Mouse (Mus musculus) heart, embryonic 10.5 days (tissue): ENCODE results near the gene Dusp8. TPM values are rescaled to one million over a fixed set of nuclear protein-coding genes. Genes with fewer than 3 reads are reported as not detected.
A peak's percentile ranks its signal among the peaks of the same experiment; 100 is the strongest.

Experiments
- DNase-seq: peaks from one replicate; pipeline ENCODE4 v3.0.0-alpha.2; 2017; ENCODE audit warnings: low spot score
- H3K27ac ChIP-seq: fragments of 300-500 bp; sonication (generic); 2 replicates; pipeline ENCODE4 v1.5.1; 2016; ENCODE audit warnings: mild to moderate bottlenecking
- H3K27me3 ChIP-seq: fragments of 300-500 bp; sonication (generic); 2 replicates; pipeline ENCODE4 v1.6.1; 2016; ENCODE audit warnings: mild to moderate bottlenecking; ENCODE audit not compliant: poor library complexity, insufficient read depth, severe bottlenecking
- H3K36me3 ChIP-seq: fragments of 300-500 bp; sonication (generic); 2 replicates; pipeline ENCODE4 v1.6.1; 2016; ENCODE audit warnings: mild to moderate bottlenecking, moderate library complexity
- H3K4me1 ChIP-seq: fragments of 300-500 bp; sonication (generic); 2 replicates; pipeline ENCODE4 v1.6.1; 2016; ENCODE audit warnings: mild to moderate bottlenecking
- H3K4me3 ChIP-seq: fragments of 300-500 bp; sonication (generic); 2 replicates; pipeline ENCODE4 v1.5.1; 2016; ENCODE audit warnings: mild to moderate bottlenecking, moderate library complexity
- H3K9me3 ChIP-seq: fragments of 300-500 bp; sonication (generic); 2 replicates; pipeline ENCODE4 v1.6.1; 2016; ENCODE audit warnings: mild to moderate bottlenecking, moderate library complexity
- WGBS: fragments of 180-500 bp; shearing (Covaris S2); methylation state at CpG from one replicate; pipeline ENCODE4 v1.1.7; 2016; 5-methylcytosine and 5-hydroxymethylcytosine counted together
- polyA plus RNA-seq: library from polyadenylated mRNA; unstranded; fragments of >200 nt; fragmentation: Nextera tagmentation; extraction: Ambion mirVana; gene quantifications from 2 replicates; pipeline ENCODE4 v1.2.1, GENCODE M21; 2016

Gene Dusp8
- polyA plus RNA-seq, 1 experiment from 2014 or later, result 5.3 TPM

DNA sequence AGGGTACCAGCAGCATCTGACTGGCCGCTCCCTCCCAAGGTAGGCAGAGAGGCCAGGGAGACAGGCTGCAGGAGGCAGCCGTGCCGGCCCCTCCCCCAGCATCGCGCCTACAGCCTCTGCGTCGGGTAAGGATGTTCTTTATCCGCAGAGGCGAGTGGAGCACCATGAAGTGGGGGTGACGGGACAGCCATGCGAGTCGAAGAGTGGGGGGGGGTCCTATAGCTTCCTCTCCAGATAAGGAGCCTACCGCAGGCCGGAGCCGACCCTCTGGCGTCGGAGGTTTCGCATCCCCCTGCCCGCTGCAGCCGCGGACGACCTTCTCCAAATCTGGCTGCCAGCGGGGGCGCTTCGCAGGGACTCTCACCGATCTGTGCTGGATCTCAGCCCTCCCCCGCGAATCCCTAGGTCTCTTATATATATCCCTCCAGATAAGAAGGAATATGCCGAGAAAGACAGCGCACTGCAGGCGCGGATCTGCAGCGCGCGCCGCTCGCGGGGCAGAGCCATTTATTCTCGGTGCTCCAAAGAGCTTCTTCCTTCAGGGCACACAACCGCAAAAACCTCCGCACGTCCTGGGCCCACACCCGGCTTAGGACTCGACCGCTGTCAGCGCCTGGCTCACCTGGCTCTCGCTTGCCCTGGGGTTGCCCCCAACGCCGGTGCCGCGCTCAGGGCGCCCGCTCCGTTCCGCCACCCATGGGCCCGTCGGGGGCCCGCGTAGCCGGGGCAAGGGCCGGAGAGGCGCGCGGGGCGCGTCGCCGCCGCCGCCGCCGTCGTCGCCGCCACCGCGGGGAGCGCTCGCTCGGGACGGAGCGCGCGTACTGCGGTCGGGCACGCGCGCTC, 1.1 kb downstream of the Dusp8 start:
- 2% methylated on average over 89 of the region's 89 CpGs for WGBS
- H3K27ac ChIP-seq, result peak overlapping the region; percentile 92
- peak overlapping the region; percentile 88 for H3K4me3 ChIP-seq
- H3K36me3 ChIP-seq, result no peaks in the 10 kb centered on the region
- peaks cover 59% of the 10 kb centered on the region for H3K4me1 ChIP-seq
- no peak for DNase-seq
- H3K27me3 ChIP-seq, result peaks cover 96% of the 10 kb centered on the region
- no peaks in the 10 kb centered on the region for H3K9me3 ChIP-seq

DNA sequence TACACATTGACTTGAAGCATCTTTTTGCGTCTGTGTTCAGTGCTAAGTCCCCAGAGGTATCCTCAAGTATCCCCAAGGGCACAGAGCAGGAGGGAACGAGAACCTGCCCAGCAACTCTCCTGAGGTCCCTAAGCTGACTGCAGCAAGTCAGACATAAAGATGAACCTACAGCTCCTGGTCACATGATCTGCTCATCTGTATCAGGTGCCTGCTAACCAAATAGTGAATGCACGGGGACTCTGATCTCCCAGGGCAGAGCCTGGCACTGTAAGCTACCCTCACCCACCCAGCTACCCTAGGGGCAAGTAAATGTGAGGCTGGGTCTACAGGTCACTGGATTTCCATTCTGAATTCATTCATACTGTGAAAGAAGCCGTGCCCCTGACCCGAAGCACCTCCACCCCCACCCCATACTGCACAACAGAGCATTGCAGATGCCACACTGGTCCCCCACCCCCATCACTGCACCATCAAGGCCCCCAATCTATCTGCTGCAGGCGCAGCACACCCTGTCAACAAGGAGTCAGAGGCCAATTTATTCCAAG, 1.9 kb downstream of the Dusp8 start:
- no peaks in the 10 kb centered on the region for H3K9me3 ChIP-seq
- peaks cover 67% of the 10 kb centered on the region for H3K4me1 ChIP-seq
- peak overlapping the region; percentile 92 for H3K27ac ChIP-seq
- peak overlapping the region; percentile 88 for H3K4me3 ChIP-seq
- WGBS, result 32% methylated on average over 6 of the region's 6 CpGs
- peaks cover 96% of the 10 kb centered on the region for H3K27me3 ChIP-seq
- no peaks in the 10 kb centered on the region for H3K36me3 ChIP-seq
- no peak for DNase-seq

DNA sequence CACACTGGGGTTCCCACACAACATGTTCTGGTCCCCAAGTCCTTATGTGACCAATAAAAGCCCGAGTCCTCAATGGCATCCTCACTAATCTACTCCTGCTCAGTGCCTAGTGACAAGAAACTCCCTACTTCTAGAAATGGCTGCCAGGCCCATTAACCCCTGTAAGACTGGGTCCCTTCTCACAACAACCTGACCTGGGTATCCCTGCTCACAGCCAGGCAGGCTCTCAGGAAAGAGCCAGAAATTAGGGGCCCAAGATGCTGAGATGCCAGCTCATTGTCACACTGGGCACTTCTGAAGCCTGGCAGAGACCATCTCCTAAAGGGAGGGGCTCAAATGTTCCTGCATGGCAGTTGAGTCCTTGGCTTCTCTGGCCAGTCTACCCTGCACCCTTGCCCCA, 2.7 kb downstream of the Dusp8 start:
- peaks cover 3% of the 10 kb centered on the region for H3K36me3 ChIP-seq
- H3K9me3 ChIP-seq, result no peaks in the 10 kb centered on the region
- peaks cover 73% of the 10 kb centered on the region for H3K4me1 ChIP-seq
- peaks cover 96% of the 10 kb centered on the region for H3K27me3 ChIP-seq
- WGBS, result 52% methylated on average over 1 of the region's 1 CpGs
- H3K27ac ChIP-seq, result no peak overlapping the region
- peak overlapping the region; percentile 88 for H3K4me3 ChIP-seq
- no peak for DNase-seq

DNA sequence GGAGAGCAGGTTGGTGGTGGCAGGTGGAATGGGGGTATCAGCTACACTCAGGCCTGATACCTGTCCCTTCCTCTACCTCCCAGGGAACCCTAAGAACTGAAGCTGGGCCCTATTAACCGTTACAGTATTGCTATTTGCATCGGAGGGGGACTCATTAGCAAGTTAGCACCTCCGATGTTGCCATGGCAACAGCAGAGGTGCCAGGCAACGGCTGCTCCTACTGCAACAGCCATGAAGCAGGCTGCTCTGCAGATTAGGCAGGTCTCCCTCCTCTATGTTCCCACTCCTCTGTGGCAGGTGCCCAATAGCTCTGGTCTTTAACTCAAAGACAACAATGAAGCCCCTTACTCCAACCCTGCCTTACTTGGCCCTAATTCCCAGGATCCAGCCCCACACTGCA, 3.8 kb downstream of the Dusp8 start:
- Histone ChIP-seq H3K4me1 (peaks cover 70% of the 10 kb centered on the region), H3K27ac (no peak overlapping the region), H3K9me3 (no peaks in the 10 kb centered on the region), H3K36me3 (peaks cover 13% of the 10 kb centered on the region), H3K27me3 (peaks cover 96% of the 10 kb centered on the region), H3K4me3 (no peak overlapping the region)
- WGBS, result 11% methylated on average over 4 of the region's 4 CpGs
- no peak for DNase-seq

DNA sequence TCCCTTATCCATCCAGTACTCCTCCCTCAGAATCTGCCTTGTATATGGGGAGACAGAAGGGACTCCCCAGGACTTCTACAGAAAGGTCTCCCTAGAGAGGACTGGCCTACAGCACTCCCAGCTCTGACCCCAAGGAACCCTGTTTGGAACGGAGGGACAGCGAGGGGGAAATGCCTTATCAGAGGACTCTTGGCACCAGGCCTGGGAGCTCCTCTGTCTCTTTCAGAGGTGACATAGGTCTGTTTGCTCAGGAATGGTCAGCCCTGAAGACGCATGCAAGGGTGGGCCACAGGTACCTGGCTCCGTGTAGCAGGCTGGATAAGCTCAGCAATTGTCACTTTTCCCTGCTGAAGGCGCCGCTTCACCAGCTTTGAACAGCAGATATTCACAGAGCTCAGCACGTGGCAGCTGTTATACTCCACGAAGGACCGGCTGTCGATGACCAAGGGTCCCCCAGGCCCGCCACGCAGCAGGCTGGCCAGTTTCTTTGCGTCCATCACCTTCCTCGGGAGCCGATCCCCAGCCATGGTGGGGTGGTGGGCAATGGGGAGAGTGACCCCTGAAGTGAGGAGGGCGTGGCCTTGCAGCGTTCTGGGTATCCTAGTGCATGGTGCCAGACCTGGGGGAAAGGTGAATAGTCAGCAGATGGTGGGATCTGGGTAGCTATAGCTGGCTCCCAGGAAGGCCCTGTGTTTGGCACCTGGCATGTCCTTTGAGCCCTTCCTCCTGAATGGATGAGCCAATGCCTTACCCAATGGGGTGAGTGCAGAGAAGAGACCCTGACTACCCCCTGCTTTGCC, 5.8 kb downstream of the Dusp8 start:
- H3K27ac ChIP-seq, result peak overlapping the region; percentile 71; the same call in 1 of the 2 replicates
- DNase-seq, result no peak
- peaks cover 96% of the 10 kb centered on the region for H3K27me3 ChIP-seq
- H3K4me1 ChIP-seq, result peaks cover 63% of the 10 kb centered on the region
- 61% methylated on average over 17 of the region's 17 CpGs for WGBS
- H3K36me3 ChIP-seq, result peaks cover 13% of the 10 kb centered on the region
- no peak overlapping the region for H3K4me3 ChIP-seq
- no peaks in the 10 kb centered on the region for H3K9me3 ChIP-seq

DNA sequence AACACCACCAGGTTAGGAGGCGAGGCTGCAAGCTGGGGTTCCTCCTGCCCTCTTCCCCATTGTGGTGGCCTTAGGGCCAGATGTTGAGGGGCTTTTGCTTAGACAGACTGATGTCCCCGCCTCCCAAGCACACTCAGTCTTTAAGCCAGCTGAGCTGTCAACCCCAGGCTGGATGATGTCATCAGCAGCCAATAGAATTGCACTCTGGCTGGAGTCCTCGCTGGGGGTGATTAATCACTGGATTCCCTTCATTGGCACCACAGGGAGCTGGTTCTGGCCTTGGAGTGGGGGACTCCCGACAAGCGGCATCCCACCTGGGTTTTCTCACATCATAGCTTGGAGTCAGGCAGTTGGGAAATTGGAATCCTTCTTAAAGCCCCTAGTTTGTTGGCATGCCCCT, 6.8 kb downstream of the Dusp8 start:
- H3K27ac ChIP-seq, result peak overlapping the region; percentile 71; the same call in 1 of the 2 replicates
- 4% methylated on average over 5 of the region's 5 CpGs for WGBS
- DNase-seq, result no peak

DNA sequence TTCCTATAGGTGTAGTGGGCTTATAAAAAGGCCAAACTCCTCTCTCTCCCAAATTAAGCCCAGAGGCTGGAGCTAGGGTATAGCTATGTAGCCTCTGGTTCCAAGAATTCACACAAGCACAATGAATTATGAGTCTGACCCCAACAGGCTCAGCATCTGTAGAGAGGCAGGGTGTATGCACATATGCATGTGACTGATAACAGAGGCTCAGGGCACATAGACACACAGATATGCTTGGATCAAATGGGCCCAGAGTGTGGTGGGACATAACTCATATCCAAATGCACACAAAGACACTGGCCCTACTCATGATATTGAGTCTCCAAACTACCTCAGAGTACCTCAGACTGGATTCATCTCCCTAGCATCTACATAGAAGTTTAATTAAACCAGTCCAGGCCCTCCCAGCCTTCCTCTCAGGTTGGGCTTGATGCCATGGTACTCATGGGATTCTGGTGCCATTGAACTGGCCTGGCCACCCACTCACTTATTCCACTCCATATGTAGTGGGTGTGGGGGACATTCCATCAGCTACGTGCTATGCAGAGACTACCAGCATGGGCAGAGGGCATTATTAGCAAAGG, 8.5 kb downstream of the Dusp8 start:
- DNase-seq, result peak; percentile 90
- Histone ChIP-seq H3K27ac (peak overlapping the region; percentile 71; the same call in 1 of the 2 replicates), H3K36me3 (peaks cover 32% of the 10 kb centered on the region), H3K27me3 (peaks cover 96% of the 10 kb centered on the region), H3K9me3 (no peaks in the 10 kb centered on the region), H3K4me3 (no peak overlapping the region), H3K4me1 (peaks cover 56% of the 10 kb centered on the region)
- 89% methylated on average over 1 of the region's 1 CpGs for WGBS

More for the DNA sequence above, 6.8 kb downstream of the Dusp8 start:
- no peaks in the 10 kb centered on the region for H3K9me3 ChIP-seq
- H3K36me3 ChIP-seq, result peaks cover 19% of the 10 kb centered on the region
- H3K27me3 ChIP-seq, result peaks cover 96% of the 10 kb centered on the region
- H3K4me1 ChIP-seq, result peaks cover 64% of the 10 kb centered on the region
- H3K4me3 ChIP-seq, result no peak overlapping the region

DNA sequence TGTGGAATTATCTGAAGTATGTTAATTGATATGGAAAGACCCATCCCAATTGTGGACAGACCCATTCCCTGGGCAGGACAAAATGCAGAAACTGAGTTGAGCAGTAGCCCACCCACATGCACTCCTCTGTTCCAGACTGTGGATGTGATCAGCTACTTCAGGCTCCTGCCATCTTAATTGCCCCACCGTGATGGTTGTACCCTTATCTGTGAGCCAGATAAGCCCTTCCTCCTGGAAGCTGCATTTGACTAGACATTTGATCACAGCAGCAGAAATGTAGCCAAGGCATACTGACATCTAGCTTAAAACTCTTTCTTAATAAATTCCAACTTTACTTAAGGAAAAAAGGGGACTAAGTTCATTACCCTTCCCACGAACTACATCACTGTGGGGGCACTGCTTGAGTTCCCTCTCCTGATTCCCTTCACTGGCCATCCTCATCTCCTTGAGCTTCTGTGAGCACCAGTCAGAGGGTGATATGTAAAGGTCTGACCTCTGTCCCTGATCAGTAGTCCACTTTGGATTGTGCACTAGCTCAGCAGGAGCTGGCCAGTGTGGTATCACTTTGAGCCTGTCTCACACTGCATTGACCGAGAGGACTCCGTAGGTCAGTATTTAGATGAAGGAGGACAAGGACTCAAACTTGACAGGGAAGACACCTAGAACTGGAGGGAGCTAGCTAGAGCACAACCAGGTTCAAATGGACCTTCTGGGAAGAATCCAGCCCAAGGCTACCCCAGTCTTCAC, 9.3 kb downstream of the Dusp8 start:
- peaks cover 55% of the 10 kb centered on the region for H3K4me1 ChIP-seq
- H3K27ac ChIP-seq, result peak overlapping the region; percentile 53; the same call in 1 of the 2 replicates
- H3K4me3 ChIP-seq, result no peak overlapping the region
- H3K9me3 ChIP-seq, result no peaks in the 10 kb centered on the region
- 62% methylated on average over 4 of the region's 4 CpGs for WGBS
- DNase-seq, result no peak
- H3K36me3 ChIP-seq, result peaks cover 36% of the 10 kb centered on the region
- peaks cover 96% of the 10 kb centered on the region for H3K27me3 ChIP-seq

DNA sequence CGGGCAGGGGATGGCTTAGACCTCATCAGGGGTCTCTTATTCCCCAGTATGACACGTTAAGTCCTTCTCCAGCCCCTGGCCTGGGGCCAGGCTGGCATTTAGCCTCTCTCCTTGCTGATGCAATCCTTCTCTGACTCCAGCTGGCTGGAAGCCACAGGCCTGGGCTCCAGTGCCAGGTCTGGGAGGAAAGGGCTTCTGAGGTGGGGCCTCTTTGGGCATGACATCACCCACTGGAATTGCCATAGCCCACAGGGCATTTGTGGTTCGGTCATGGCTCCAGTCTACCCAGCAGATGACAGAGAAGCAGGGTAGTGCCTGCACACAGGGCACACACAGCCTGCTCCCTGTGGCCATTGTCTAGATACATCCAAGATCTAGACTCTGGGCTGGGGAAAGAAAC, 10.8 kb downstream of the Dusp8 start:
- 48% methylated on average over 3 of the region's 3 CpGs for WGBS
- Histone ChIP-seq H3K4me1 (peaks cover 40% of the 10 kb centered on the region), H3K4me3 (no peak overlapping the region), H3K36me3 (peaks cover 42% of the 10 kb centered on the region), H3K27me3 (peaks cover 95% of the 10 kb centered on the region), H3K27ac (peak overlapping the region; percentile 29; the same call in 1 of the 2 replicates), H3K9me3 (no peaks in the 10 kb centered on the region)
- no peak for DNase-seq

DNA sequence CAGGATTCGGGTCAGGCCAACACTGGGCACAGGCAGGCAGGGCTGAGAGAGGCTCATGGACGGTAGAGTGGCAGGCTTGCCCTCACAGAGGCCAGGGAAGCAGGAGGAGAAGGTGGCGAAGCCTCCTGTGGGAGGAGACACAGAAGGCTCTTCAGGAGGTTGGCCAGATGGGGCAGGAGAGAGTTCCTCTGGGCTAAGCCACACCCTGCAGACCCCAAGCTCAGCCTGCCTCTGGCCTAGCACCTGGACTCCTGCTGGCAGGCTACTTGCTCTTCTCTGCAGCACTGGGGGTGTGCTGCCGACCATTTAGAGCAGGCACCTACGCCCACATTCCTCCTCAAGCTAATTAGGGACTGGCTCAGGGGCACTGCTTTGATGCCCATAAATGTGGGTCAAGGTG, 11.2 kb downstream of the Dusp8 start:
- H3K4me1 ChIP-seq, result peaks cover 36% of the 10 kb centered on the region

DNA sequence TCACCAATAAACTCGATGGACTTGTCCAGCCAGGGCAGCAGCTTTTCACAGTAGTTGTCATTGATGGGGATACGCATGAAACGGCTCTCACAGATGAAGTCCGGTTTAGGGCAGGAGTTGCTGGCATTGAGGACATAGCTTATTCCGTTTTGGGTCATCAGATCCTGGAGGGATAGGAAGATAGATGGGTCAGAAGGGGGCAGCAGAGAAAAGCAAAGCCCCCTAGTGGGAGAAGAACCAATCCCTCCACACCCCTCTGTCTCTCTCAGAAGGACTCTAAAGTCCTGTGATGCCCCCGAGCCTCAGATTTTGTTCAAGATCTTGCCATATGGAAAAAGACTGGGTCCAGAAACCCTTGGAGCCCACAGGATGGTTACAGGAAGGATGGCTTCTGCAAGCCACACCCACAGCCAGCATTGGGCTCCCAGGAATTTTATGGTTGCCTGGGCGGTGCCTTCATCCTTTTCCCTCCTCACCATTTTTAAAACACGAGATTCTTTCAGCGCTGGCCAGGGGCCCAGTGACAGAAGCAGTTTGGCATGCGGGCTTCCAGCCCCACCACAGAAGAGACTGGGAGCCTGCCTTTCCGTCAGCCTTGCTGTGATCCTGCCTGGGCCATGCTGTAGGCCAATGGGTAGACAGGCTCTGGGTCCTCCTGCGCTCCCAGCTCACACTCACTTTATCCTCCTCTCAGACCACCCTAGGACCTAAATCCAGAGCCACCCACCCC, 11.9 kb downstream of the Dusp8 start:
- peaks cover 95% of the 10 kb centered on the region for H3K27me3 ChIP-seq
- peaks cover 30% of the 10 kb centered on the region for H3K4me1 ChIP-seq
- H3K4me3 ChIP-seq, result no peak overlapping the region
- 32% methylated on average over 12 of the region's 12 CpGs for WGBS
- peaks cover 47% of the 10 kb centered on the region for H3K36me3 ChIP-seq
- H3K9me3 ChIP-seq, result no peaks in the 10 kb centered on the region
- DNase-seq, result no peak
- H3K27ac ChIP-seq, result no peak overlapping the region

More for the DNA sequence above, 11.2 kb downstream of the Dusp8 start:
- 22% methylated on average over 5 of the region's 5 CpGs for WGBS
- Histone ChIP-seq H3K27me3 (peaks cover 95% of the 10 kb centered on the region), H3K36me3 (peaks cover 46% of the 10 kb centered on the region), H3K27ac (0 out of 2 replicates have a peak overlapping the region, but pooled peaks have one; percentile 37), H3K9me3 (no peaks in the 10 kb centered on the region), H3K4me3 (no peak overlapping the region)
- no peak for DNase-seq
